Mouse (Mus musculus) MEL (cell line): Measurements from ENCODE around the gene Sox30.

Source experiments
- CTCF ChIP-seq, 3 experiments: IDR thresholded peaks in 2 of 3; conservative IDR thresholded peaks in 1 of 3; 2 replicates each; pipeline ENCODE4 v1.5.1; 2011 to 2012; ENCODE audit warnings: low read length in 3 of 3, low read depth in 2 of 3, mild to moderate bottlenecking in 2 of 3, improper control_type of control experiment in 1 of 3, inconsistent platforms in 1 of 3, mixed read lengths in 1 of 3, moderate library complexity in 1 of 3; ENCODE audit not compliant: control insufficient read depth in 1 of 3, insufficient read depth in 1 of 3, poor library complexity in 1 of 3, severe bottlenecking in 1 of 3
- MAFK ChIP-seq: IDR thresholded peaks from 2 replicates; pipeline ENCODE4 v1.6.1; 2011; ENCODE audit warnings: low read depth, mild to moderate bottlenecking, low read length, improper control_type of control experiment, borderline replicate concordance
- POLR2A ChIP-seq, 2 experiments: IDR thresholded peaks; 2 replicates each; pipeline ENCODE4 v1.6.1; 2011 to 2012; ENCODE audit warnings: low read length in 2 of 2, mild to moderate bottlenecking in 2 of 2, control low read depth in 1 of 2, improper control_type of control experiment in 1 of 2, low read depth in 1 of 2, moderate library complexity in 1 of 2; ENCODE audit not compliant: control insufficient read depth in 1 of 2, insufficient read depth in 1 of 2, poor library complexity in 1 of 2
- RAD21 ChIP-seq: IDR thresholded peaks from 2 replicates; pipeline ENCODE4 v1.6.1; 2011; ENCODE audit warnings: mild to moderate bottlenecking, low read depth, low read length, improper control_type of control experiment
- USF1 ChIP-seq: IDR thresholded peaks from 2 replicates; pipeline ENCODE4 v1.6.1; 2014; ENCODE audit warnings: low read depth, mild to moderate bottlenecking, inconsistent platforms, low read length, improper control_type of control experiment, moderate library complexity
- USF2 ChIP-seq, 2 experiments: IDR thresholded peaks; 2 replicates each; pipeline ENCODE4 v1.6.1; 2011 to 2012; ENCODE audit warnings: improper control_type of control experiment in 2 of 2, low read length in 2 of 2, borderline replicate concordance in 1 of 2, inconsistent platforms in 1 of 2, low read depth in 1 of 2, mild to moderate bottlenecking in 1 of 2; ENCODE audit not compliant: insufficient read depth in 1 of 2
- ZC3H11A ChIP-seq: IDR thresholded peaks from 2 replicates; pipeline ENCODE4 v1.6.1; 2012; ENCODE audit warnings: low read depth, mild to moderate bottlenecking, inconsistent platforms, low read length, improper control_type of control experiment
- ZNF384 ChIP-seq: IDR thresholded peaks from 2 replicates; pipeline ENCODE4 v1.6.1; 2012; ENCODE audit warnings: low read depth, mild to moderate bottlenecking, inconsistent platforms, low read length, improper control_type of control experiment

- TF ChIP-seq RAD21, result no peak
- TF ChIP-seq POLR2A (IDR thresholded peaks at IDR 0.05; ENCODE audit: control insufficient read depth in 1 of 2, insufficient read depth in 1 of 2, low read depth in 1 of 2, low read length in 2 of 2, poor library complexity in 1 of 2), result no peak
- no peak for TF ChIP-seq ZNF384
- TF ChIP-seq USF1, result no peak
- TF ChIP-seq CTCF (IDR thresholded peaks at IDR 0.05 in 2 of 3, conservative IDR thresholded peaks at IDR 0.05 in 1 of 3; ENCODE audit: control insufficient read depth in 1 of 3, insufficient read depth in 1 of 3, low read depth in 2 of 3, low read length in 3 of 3, poor library complexity in 1 of 3, severe bottlenecking in 1 of 3), result no peak
- no peak for TF ChIP-seq USF2 (IDR thresholded peaks at IDR 0.05; ENCODE audit: borderline replicate concordance in 1 of 2, insufficient read depth in 1 of 2, low read depth in 1 of 2, low read length in 2 of 2)
- TF ChIP-seq ZC3H11A, result no peak
- no peak for TF ChIP-seq MAFK
These were observed 67.2 kb downstream of the Sox30 start for GRCm38 (mm10) chr11:46047264-46047663.
